Mouse (Mus musculus): ENCODE results near the gene Gmip. TPM values are rescaled to one million over a fixed set of nuclear protein-coding genes. Genes with fewer than 3 reads are reported as not detected.

Gene Gmip
- polyA plus RNA-seq, 1 experiment from 2014 or later, result 5.0 TPM

DNA sequence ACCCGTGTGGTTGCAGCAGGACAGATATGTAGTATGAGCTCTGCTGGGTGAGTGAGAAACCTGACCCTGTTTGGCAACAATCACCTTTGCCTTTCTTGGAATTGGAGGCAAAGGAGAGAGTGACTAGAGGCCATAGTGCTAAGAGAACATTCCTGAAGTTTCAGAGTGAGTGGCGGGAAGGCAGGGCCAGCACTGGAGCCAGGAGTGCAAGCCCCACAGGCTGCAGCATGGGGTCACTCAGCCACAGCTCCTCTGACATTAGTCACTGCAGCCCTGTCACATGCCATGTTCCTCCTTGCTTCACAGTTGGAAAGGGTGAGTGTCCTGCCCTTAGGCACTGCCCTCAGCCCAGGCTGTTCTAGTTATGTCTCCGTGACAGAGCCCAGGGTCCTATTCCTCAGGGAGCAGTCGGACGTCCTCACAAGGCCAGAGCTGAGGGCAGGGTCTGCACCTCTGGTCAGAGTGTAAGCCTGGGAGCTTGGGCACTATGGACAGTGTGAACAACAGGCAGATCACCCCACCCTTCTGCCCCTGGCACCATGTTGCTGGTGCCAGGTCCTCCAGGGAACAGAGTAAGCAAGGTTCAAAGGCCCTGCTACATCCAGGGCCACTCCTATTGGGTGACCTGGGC, 59.3 kb downstream of the Gmip start:
- Histone ChIP-seq H3K9ac (no peak overlapping the region), H3K4me3 (replicated peaks) (no peak overlapping the region), H3K27me3 (peaks cover 4% of the 10 kb centered on the region; the same call in 1 of the 2 replicates), H3K4me1 (replicated peaks) (peaks cover 15% of the 10 kb centered on the region), H3K9me3 (replicated peaks) (no peaks in the 10 kb centered on the region), H3K36me3 (no peaks in the 10 kb centered on the region), H3K27ac (no peak overlapping the region), H3K4me2 (no peak overlapping the region)
- ATAC-seq (ENCODE audit: low read depth) (no peak), DNase-seq (no peak)
- 68% methylated on average over 5 of the region's 5 CpGs for WGBS (ENCODE audit: insufficient replicate concordance)

DNA sequence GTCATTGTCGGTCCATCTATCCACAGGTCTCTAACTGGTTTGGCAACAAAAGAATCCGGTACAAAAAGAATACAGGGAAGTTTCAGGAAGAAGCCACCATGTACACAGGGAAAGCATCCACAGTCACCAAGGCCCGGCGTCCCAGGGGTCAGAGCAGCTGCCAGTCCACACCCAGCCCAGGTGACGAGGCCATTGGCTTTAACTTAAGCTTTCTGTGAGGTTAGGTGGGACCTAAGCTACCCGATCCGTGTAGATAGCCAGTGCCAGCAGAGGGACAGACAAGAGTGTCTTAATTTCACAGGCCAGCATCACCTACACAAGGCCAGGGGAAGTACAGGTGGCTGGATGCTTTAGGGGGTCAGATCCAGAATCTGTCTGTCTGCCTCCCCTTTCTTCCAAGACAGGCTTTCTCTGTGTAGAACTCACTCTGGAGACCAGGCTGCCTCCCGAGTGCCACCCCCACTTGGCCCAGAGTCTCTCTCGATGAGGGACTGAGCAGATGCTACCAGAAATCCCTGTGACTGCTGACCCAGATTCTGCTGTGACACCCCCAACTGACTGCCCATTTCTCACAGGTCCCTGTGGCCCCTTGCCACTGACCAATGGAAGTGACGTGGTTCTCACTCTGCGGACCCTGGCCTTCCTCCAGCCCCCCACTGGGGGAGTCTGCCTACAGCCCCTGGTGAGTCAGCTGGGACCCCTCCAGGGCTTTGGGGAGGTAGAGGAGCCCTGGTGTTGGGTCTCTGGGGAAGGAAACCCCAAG, 61.7 kb downstream of the Gmip start:
- H3K4me2 ChIP-seq, result no peak overlapping the region
- no peak overlapping the region for H3K4me3 ChIP-seq (replicated peaks)
- peaks cover 4% of the 10 kb centered on the region; the same call in 1 of the 2 replicates for H3K27me3 ChIP-seq
- no peaks in the 10 kb centered on the region for H3K36me3 ChIP-seq
- DNase-seq (no peak), ATAC-seq (ENCODE audit: low read depth) (no peak)
- H3K9me3 ChIP-seq (replicated peaks), result no peaks in the 10 kb centered on the region
- no peaks in the 10 kb centered on the region for H3K4me1 ChIP-seq (replicated peaks)
- H3K9ac ChIP-seq, result no peak overlapping the region
- H3K27ac ChIP-seq, result no peak overlapping the region
- WGBS (ENCODE audit: insufficient replicate concordance), result 71% methylated on average over 11 of the region's 11 CpGs

DNA sequence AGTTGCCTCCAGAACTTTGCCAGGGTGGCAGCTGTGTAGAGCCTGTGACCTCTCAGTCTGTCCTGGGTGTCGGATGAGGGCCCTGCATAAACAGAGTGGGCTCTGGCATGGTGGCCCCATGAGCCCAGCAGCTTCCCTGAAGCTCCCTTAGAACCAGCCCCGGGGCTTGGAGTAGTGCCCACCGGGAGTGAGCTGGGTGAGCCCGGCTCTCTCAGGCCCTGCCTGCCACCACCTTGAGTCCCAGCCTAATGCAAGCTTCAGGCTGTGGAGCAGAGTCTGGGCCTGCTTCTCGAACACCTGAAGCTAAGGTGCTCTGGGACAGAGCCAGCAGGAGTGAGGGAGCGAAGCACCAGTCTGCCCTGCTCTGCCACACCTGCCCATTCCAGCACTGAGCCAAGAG, 62.4 kb downstream of the Gmip start:
- Histone ChIP-seq H3K9me3 (replicated peaks) (no peaks in the 10 kb centered on the region), H3K27ac (no peak overlapping the region), H3K4me1 (replicated peaks) (no peaks in the 10 kb centered on the region), H3K27me3 (peaks cover 7% of the 10 kb centered on the region), H3K4me3 (replicated peaks) (no peak overlapping the region), H3K4me2 (no peak overlapping the region), H3K36me3 (no peaks in the 10 kb centered on the region), H3K9ac (no peak overlapping the region)
- DNase-seq, result no peak
- WGBS (ENCODE audit: insufficient replicate concordance), result 71% methylated on average over 6 of the region's 6 CpGs
- ATAC-seq (ENCODE audit: low read depth), result no peak

Other genes with a start within 250 kb of the Gmip start
- 7.5 and 9.4 TPM in 2 replicates for gene Zfp868, start 183.1 kb upstream of the Gmip start, polyA plus RNA-seq (2015; fragmentation: Nextera tagmentation; extraction: Ambion mirVana)
- gene Zfp964, start 154.2 kb upstream of the Gmip start, polyA plus RNA-seq (2015; fragmentation: Nextera tagmentation; extraction: Ambion mirVana), result 0.27 and 0.37 TPM in 2 replicates
- 12.3 and 14.0 TPM in 2 replicates for gene Zfp869, start 98.0 kb upstream of the Gmip start, polyA plus RNA-seq (2015; fragmentation: Nextera tagmentation; extraction: Ambion mirVana)
- 2.2 and 2.3 TPM in 2 replicates for gene Zfp963, start 58.7 kb upstream of the Gmip start, polyA plus RNA-seq (2015; fragmentation: Nextera tagmentation; extraction: Ambion mirVana)
- gene Gm20422, start 33.8 kb upstream of the Gmip start, polyA plus RNA-seq (2015; fragmentation: Nextera tagmentation; extraction: Ambion mirVana), result 0.28 and 0.63 TPM in 2 replicates
- 20.1 and 22.0 TPM in 2 replicates for gene Atp13a1, start 17.5 kb upstream of the Gmip start, polyA plus RNA-seq (2015; fragmentation: Nextera tagmentation; extraction: Ambion mirVana)
- gene Zfp866, start 17.5 kb upstream of the Gmip start, polyA plus RNA-seq (2015; fragmentation: Nextera tagmentation; extraction: Ambion mirVana), result 7.2 and 8.3 TPM in 2 replicates
- gene Lpar2, start 13.8 kb downstream of the Gmip start, polyA plus RNA-seq (2015; fragmentation: Nextera tagmentation; extraction: Ambion mirVana), result 0.07 and 0.09 TPM in 2 replicates
- gene Pbx4, start 23.8 kb downstream of the Gmip start, polyA plus RNA-seq (2015; fragmentation: Nextera tagmentation; extraction: Ambion mirVana), result 2.4 and 2.8 TPM in 2 replicates
- 0.03 and 0.09 TPM in 2 replicates for gene Cilp2, start 79.0 kb downstream of the Gmip start, polyA plus RNA-seq (2015; fragmentation: Nextera tagmentation; extraction: Ambion mirVana)
- 2.4 and 2.5 TPM in 2 replicates for gene Tssk6, start 93.5 kb downstream of the Gmip start, polyA plus RNA-seq (2015; fragmentation: Nextera tagmentation; extraction: Ambion mirVana)
- 109 and 114 TPM in 2 replicates for gene Ndufa13, start 93.9 kb downstream of the Gmip start, polyA plus RNA-seq (2015; fragmentation: Nextera tagmentation; extraction: Ambion mirVana)
- gene Yjefn3, start 94.0 kb downstream of the Gmip start, polyA plus RNA-seq (2015; fragmentation: Nextera tagmentation; extraction: Ambion mirVana), result 0.74 and 0.81 TPM in 2 replicates
- 27.1 and 27.8 TPM in 2 replicates for gene Gatad2a, start 187.7 kb downstream of the Gmip start, polyA plus RNA-seq (2015; fragmentation: Nextera tagmentation; extraction: Ambion mirVana)
- 22.7 and 26.6 TPM in 2 replicates for gene Mau2, start 234.1 kb downstream of the Gmip start, polyA plus RNA-seq (2015; fragmentation: Nextera tagmentation; extraction: Ambion mirVana)
- 20.2 and 21.7 TPM in 2 replicates for gene Sugp1, start 234.1 kb downstream of the Gmip start, polyA plus RNA-seq (2015; fragmentation: Nextera tagmentation; extraction: Ambion mirVana)

Measured in liver, embryonic 13.5 days (tissue).